Mouse (Mus musculus): ENCODE results near the gene Des. TPM values are rescaled to one million over a fixed set of nuclear protein-coding genes. Genes with fewer than 3 reads are reported as not detected.

Des gene
- polyA plus RNA-seq, 1 experiment from 2014 or later: 6.9 TPM

DNA sequence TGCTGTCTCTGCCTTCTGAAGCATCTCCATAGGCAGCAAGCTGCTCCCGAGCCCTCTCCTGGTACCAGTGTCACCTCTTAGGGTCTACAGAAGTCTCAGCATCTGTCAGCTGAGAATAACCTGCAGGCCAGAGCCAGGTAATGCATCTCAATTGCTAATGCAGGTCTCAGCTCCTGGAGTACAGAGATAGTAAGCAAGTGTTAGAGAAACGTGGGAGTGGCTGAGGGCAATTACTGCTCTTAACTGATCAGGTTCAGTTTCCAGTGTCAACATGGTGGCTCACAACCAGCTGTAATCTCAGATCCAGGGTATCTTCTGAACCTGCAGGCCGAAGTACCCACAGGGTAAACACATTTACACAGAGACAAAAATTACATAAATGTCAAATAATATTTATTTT, 23.7 kb upstream of the Des start:
- no peak overlapping the region for H3K9ac ChIP-seq
- no peaks in the 10 kb centered on the region for H3K9me3 ChIP-seq (replicated peaks)
- peaks cover 9% of the 10 kb centered on the region for H3K4me1 ChIP-seq
- ATAC-seq: no peak
- H3K36me3 ChIP-seq: no peaks in the 10 kb centered on the region
- H3K4me3 ChIP-seq: no peak overlapping the region
- WGBS (ENCODE audit: insufficient replicate concordance): 36% methylated on average over 3 of the region's 3 CpGs
- H3K4me2 ChIP-seq: no peak overlapping the region
- H3K27me3 ChIP-seq (replicated peaks): peaks cover 34% of the 10 kb centered on the region
- H3K27ac ChIP-seq: no peak overlapping the region

DNA sequence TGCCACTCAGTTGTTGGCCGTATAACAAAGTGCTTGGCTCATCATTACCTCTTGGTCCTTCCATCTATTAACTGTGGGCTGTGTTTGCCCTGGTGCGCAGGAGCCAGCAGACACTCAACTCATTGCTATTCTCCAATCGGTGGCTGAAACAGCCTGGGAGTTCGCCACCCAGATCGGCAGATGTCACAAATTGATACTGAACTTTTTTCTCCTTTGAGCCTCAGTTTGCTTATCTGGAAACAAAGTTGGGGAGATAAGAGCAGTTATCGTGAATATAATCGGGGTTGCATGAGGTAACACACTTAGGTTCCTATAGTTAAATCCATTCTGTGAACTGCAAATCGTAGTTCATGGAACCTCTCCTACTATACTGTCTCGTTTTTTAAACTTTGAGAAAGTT, 23.0 kb upstream of the Des start:
- Histone ChIP-seq H3K27me3 (replicated peaks) (peaks cover 40% of the 10 kb centered on the region), H3K9ac (no peak overlapping the region), H3K4me2 (no peak overlapping the region), H3K4me3 (no peak overlapping the region), H3K9me3 (replicated peaks) (no peaks in the 10 kb centered on the region), H3K27ac (no peak overlapping the region), H3K4me1 (peaks cover 9% of the 10 kb centered on the region), H3K36me3 (no peaks in the 10 kb centered on the region)
- 46% methylated on average over 9 of the region's 9 CpGs for WGBS (ENCODE audit: insufficient replicate concordance)
- ATAC-seq: no peak

DNA sequence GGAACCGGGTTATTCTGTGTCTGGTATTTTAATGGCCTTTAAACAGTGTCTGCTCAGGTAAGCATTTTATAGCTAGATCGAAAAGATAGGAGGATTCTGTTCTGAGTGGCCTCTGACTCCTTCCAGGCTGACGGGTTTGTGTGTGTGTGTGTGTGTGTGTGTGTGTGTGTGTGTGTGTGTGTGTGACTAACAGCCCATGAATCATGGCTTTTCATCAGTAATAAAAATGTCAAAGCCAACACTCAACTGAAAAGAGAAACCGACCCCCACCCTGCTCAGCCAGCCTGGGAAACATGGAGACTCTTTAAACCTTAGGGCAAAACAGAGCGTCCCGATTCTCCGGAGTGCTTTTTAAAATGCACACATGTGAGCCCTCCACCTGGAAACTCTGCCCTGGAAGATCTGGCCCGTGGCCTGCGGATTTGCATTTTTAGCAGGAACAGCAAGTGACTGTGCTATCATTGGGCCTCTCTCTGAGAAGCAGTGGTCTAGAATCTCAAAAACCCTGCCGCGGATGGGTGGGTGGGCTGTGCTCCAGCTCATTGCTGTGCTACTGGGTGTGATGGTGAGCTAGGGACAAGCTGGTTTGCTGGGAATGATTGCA, 21.9 kb upstream of the Des start:
- H3K9ac ChIP-seq: no peak overlapping the region
- no peak overlapping the region for H3K4me3 ChIP-seq
- no peak overlapping the region for H3K4me2 ChIP-seq
- 45% methylated on average over 11 of the region's 11 CpGs for WGBS (ENCODE audit: insufficient replicate concordance)
- H3K9me3 ChIP-seq (replicated peaks): no peaks in the 10 kb centered on the region
- H3K4me1 ChIP-seq: peaks cover 9% of the 10 kb centered on the region
- no peak overlapping the region for H3K27ac ChIP-seq
- H3K27me3 ChIP-seq (replicated peaks): peaks cover 47% of the 10 kb centered on the region
- no peaks in the 10 kb centered on the region for H3K36me3 ChIP-seq
- no peak for ATAC-seq

DNA sequence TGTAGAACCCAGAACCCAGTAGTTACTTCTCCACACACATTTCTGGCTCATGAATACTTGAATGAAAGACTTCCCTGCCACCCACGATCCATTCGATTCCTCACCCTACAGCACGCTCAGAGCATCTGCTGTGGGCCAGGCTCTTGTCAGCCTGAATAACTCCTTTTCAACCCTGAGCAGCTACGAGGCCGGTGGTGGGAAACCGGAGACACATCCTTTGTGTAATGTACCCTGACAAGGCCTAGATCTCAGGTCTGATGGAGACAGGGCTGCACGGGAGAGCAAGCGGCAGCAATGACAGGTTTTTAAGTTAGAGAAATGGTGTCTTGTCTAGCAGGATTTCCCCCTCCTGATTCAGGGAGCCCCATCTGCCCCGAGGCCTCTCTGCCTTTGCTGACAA, 20.8 kb upstream of the Des start:
- Histone ChIP-seq H3K9me3 (replicated peaks) (no peaks in the 10 kb centered on the region), H3K4me2 (no peak overlapping the region), H3K27me3 (replicated peaks) (peaks cover 58% of the 10 kb centered on the region), H3K4me3 (no peak overlapping the region), H3K36me3 (no peaks in the 10 kb centered on the region), H3K9ac (no peak overlapping the region), H3K27ac (no peak overlapping the region), H3K4me1 (peaks cover 9% of the 10 kb centered on the region)
- 63% methylated on average over 9 of the region's 9 CpGs for WGBS (ENCODE audit: insufficient replicate concordance)
- ATAC-seq: no peak

DNA sequence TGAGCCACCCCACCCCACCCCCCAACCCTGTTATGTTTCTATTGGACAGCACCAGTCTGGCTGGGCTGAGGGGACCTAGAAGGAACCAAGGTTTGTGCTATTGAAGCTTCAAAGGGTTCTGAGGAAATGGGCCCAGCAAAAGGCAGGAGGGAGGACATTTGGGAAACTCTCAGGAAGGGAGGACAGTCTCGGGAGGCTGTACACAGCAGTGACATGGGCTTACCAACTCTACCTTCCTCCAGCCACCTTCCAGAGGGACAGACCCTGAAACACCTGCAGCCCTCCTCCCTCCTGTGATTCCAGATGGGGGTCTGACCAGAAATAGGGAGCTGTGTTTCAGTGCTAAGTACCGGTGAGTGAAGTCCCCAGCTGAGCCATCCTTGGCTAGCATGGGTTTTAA, 19.6 kb upstream of the Des start:
- no peak overlapping the region for H3K27ac ChIP-seq
- H3K27me3 ChIP-seq (replicated peaks): peaks cover 63% of the 10 kb centered on the region
- peaks cover 19% of the 10 kb centered on the region for H3K4me1 ChIP-seq
- ATAC-seq: no peak
- no peak overlapping the region for H3K4me3 ChIP-seq
- no peak overlapping the region for H3K4me2 ChIP-seq
- no peaks in the 10 kb centered on the region for H3K9me3 ChIP-seq (replicated peaks)
- no peaks in the 10 kb centered on the region for H3K36me3 ChIP-seq
- no peak overlapping the region for H3K9ac ChIP-seq
- 66% methylated on average over 2 of the region's 2 CpGs for WGBS (ENCODE audit: insufficient replicate concordance)

DNA sequence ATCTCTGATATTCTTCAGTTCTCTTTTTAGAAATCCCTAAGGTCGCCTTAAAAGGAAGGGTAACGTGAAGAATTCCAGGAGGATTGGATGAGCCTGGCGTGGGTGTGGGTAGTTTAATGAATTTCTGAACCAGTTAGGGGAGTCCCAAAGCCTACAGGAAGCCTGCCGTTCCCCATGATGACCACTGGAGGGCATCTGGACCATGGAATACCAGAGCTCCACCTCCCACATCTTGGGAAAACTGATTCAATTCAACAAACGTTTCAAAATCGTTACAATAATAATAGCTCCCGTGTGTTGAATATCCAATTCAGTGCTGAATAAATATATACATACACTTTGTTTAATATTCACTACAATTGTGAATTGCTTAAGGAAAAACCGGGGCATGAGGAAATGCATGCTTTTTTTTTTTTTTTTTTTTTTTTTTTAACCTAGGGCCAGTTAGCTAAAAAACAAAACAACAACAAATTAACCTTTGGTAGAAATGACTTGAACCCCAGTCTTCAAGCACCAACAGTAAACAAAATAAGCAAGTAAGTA, 17.2 kb upstream of the Des start:
- H3K4me2 ChIP-seq: no peak overlapping the region
- ATAC-seq: no peak
- no peak overlapping the region for H3K27ac ChIP-seq
- H3K4me3 ChIP-seq: no peak overlapping the region
- no peaks in the 10 kb centered on the region for H3K36me3 ChIP-seq
- H3K27me3 ChIP-seq (replicated peaks): peaks cover 81% of the 10 kb centered on the region
- 1% methylated on average over 8 of the region's 8 CpGs for WGBS (ENCODE audit: insufficient replicate concordance)
- no peaks in the 10 kb centered on the region for H3K9me3 ChIP-seq (replicated peaks)
- H3K4me1 ChIP-seq: peaks cover 12% of the 10 kb centered on the region; the same call in 1 of the 2 replicates
- no peak overlapping the region for H3K9ac ChIP-seq

DNA sequence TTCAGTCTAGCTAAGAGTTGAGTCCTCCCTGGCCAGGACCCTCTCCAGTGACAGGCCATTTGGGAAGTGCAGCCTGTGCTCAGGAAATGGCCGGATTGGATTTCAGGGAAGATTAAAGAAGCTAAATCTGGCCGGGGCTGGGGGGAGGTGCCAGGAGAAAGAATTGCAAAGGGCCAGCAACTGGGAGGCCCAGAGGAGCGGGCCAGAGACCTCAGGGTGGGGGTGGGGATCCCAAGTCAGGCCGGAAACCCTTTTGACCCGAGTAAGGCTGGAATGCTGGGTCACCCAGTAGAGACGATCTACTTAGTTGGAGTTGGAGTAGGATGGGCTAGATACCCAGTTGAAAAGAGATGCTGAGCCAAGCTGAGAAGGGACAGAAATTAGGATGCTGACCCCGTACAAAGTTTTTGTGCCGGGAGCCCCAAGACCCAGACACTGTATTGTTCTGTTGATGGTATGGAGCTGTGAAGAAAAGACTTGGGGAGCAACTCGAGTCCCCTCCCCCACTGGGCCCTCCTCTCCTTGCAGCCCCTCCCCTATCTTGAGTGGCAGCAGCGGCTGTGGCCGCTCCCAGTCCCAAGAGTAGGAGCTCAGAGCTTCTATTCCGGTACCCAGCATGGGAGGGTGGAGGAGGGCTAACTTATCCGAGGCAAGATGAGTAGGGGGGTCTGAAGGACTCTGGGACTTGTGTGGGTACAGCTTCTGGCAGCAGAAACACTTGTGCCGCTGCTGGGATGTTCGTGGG, 15.7 kb upstream of the Des start:
- Histone ChIP-seq H3K4me3 (no peak overlapping the region), H3K9ac (no peak overlapping the region), H3K27ac (no peak overlapping the region; the same call in 1 of the 2 replicates), H3K36me3 (no peaks in the 10 kb centered on the region), H3K27me3 (replicated peaks) (peaks cover 73% of the 10 kb centered on the region), H3K4me2 (no peak overlapping the region), H3K9me3 (replicated peaks) (no peaks in the 10 kb centered on the region), H3K4me1 (peaks cover 12% of the 10 kb centered on the region; the same call in 1 of the 2 replicates)
- 13% methylated on average over 15 of the region's 15 CpGs for WGBS (ENCODE audit: insufficient replicate concordance)
- peak; percentile 13; the same call in 1 of the 2 replicates for ATAC-seq

DNA sequence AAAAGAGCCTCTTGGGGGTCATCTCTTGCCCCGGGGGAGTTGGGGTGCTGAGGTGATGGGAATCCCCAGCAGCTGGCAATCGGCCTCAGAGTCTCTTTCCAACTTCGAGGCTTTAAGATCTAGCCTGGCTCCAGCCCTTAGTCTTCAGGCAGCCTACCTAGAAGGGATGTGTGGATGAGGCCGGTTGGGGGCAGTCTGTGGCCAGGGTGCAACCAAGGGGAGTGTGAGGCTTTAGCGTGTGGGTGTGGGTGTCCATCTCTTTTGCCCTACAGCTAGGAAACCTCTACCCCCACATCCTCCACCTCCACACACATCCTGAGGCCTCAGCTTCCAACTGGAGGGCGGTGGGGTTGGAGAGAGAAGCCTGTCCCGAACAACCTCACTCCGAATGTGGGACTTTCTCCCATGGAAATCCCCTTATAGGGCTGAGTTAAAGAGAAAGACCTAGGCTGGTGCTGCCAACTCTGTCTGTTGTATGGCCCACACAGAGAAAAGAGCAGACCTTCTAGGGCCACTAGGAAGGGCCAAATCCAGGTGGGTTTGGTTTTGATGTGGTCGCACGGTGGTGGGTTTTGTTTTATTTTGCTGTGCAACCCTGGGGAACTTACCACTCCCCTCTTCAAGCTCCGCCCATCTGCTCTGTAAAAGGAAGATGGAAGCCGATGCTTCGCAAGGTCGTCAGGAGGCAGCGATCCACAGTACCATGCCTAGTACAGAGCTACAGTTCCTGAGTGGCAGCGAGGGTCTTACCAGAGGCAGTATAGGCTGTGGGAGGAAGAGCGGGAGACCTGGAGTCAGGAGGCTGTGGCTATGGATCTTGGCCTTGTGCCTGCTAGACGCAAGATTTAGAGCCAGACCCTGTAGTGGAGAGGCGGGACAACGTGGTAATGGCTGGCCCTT, 14.8 kb upstream of the Des start:
- no peak for ATAC-seq
- H3K9me3 ChIP-seq (replicated peaks): no peaks in the 10 kb centered on the region
- 31% methylated on average over 20 of the region's 20 CpGs for WGBS (ENCODE audit: insufficient replicate concordance)
- no peak overlapping the region for H3K4me3 ChIP-seq
- H3K9ac ChIP-seq: no peak overlapping the region
- H3K36me3 ChIP-seq: no peaks in the 10 kb centered on the region
- no peak overlapping the region for H3K4me2 ChIP-seq
- peaks cover 67% of the 10 kb centered on the region for H3K27me3 ChIP-seq (replicated peaks)
- H3K4me1 ChIP-seq: peaks cover 12% of the 10 kb centered on the region; the same call in 1 of the 2 replicates
- H3K27ac ChIP-seq: no peak overlapping the region

DNA sequence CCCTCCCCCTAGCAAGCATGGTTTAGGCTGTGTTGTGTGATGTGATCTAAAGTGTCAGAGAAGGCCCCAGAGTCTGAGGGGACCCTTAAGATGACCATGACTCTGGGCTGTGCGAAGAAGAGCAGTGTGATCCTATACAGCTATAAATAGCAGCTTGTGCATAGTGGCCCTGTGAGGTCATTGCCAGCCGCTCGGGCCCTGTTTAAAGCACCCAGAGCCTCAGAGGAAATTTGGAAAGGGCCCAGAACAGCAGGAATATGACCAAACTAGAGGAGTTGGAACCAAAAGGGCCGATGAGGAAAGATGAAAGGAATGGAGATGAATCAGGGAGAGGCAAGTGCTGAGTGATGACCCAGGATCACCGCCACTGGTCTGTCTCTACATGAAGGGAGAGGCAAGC, 12.8 kb upstream of the Des start:
- Histone ChIP-seq H3K9me3 (replicated peaks) (no peaks in the 10 kb centered on the region), H3K27ac (no peak overlapping the region), H3K9ac (no peak overlapping the region), H3K36me3 (no peaks in the 10 kb centered on the region), H3K4me3 (no peak overlapping the region), H3K4me2 (no peak overlapping the region), H3K27me3 (replicated peaks) (peaks cover 48% of the 10 kb centered on the region), H3K4me1 (peaks cover 12% of the 10 kb centered on the region; the same call in 1 of the 2 replicates)
- ATAC-seq: no peak
- WGBS (ENCODE audit: insufficient replicate concordance): 53% methylated on average over 5 of the region's 5 CpGs

DNA sequence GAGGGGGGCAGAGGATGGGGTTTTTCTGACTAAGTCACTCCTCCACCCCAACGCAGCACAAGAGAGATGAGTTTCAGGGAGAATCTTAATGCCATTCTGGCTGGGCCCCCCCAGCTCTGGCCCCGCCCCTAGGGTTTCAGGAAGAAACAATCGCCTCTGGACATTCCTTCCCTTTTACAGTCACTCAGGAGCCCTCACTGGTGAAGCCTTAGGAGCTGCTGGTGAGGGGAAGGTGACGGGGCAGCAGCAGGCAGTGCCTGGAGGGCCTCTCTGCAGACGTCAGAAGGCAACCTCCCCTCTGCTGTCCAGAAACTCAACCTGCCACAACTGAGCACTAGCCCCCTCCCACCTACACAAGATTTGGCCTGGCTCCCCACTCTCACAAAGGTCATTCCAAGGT, 10.9 kb upstream of the Des start:
- H3K36me3 ChIP-seq: no peaks in the 10 kb centered on the region
- no peak overlapping the region for H3K9ac ChIP-seq
- H3K4me3 ChIP-seq: no peak overlapping the region
- H3K27me3 ChIP-seq (replicated peaks): peaks cover 40% of the 10 kb centered on the region
- H3K9me3 ChIP-seq (replicated peaks): no peaks in the 10 kb centered on the region
- H3K27ac ChIP-seq: no peak overlapping the region
- H3K4me1 ChIP-seq: peaks cover 12% of the 10 kb centered on the region; the same call in 1 of the 2 replicates
- no peak overlapping the region for H3K4me2 ChIP-seq
- ATAC-seq: no peak
- WGBS (ENCODE audit: insufficient replicate concordance): 37% methylated on average over 5 of the region's 5 CpGs

DNA sequence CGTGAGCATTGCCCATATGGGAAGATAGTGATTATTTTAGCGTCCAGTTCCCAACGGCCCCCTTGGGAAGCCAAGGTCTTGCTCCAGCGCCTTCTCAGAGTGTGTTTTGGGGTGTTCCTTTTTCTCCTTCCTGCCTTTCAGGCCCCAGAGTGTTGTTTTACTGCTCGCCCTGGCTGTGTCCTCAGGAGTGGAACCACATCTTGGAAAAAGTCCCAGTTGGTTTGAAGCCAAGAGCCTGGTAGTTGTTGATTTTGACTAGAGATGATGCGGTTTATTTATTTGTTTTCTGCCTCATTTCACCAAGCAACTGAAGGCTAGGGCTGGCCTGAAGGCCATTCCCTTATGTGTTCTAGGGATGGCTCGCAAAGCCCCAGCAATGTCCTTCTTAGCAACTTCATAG, 2.9 kb upstream of the Des start:
- Histone ChIP-seq H3K27ac (no peak overlapping the region), H3K4me3 (no peak overlapping the region), H3K4me2 (no peak overlapping the region), H3K9me3 (replicated peaks) (no peaks in the 10 kb centered on the region), H3K36me3 (no peaks in the 10 kb centered on the region), H3K27me3 (replicated peaks) (peaks cover 58% of the 10 kb centered on the region), H3K4me1 (peaks cover 6% of the 10 kb centered on the region; the same call in 1 of the 2 replicates), H3K9ac (no peak overlapping the region)
- ATAC-seq: no peak
- 62% methylated on average over 7 of the region's 7 CpGs for WGBS (ENCODE audit: insufficient replicate concordance)

DNA sequence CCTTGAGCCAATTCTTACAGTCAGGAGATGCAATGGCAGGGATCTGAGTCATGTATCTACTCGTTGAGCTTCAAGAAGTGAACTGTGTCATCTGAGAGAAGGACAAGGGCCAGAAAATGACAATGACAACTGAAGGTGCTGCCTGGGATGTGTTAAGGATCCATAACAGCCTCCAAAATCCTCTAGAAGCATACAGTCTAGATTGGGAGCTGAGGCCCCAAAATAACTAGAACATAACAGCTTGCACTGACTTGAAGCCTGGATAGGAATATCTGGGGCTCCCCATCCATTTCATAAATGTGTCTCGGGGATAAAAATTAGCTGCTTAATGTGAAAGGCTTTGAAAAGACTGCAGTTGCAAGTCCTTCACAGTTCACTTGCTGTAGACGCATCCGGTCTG, 2.1 kb upstream of the Des start:
- H3K4me1 ChIP-seq: peaks cover 6% of the 10 kb centered on the region; the same call in 1 of the 2 replicates
- H3K27me3 ChIP-seq (replicated peaks): peaks cover 66% of the 10 kb centered on the region
- H3K9me3 ChIP-seq (replicated peaks): no peaks in the 10 kb centered on the region
- ATAC-seq: no peak
- no peaks in the 10 kb centered on the region for H3K36me3 ChIP-seq
- H3K27ac ChIP-seq: no peak overlapping the region
- no peak overlapping the region for H3K4me2 ChIP-seq
- H3K4me3 ChIP-seq: no peak overlapping the region
- 75% methylated on average over 4 of the region's 4 CpGs for WGBS (ENCODE audit: insufficient replicate concordance)
- H3K9ac ChIP-seq: no peak overlapping the region

All from liver, embryonic 12.5 days (tissue).